Mouse (Mus musculus): Measurements from ENCODE around the gene Oxct1. TPM values are rescaled to one million over a fixed set of nuclear protein-coding genes. Genes with fewer than 3 reads are reported as not detected.

Gene Oxct1
- polyA plus RNA-seq, 1 experiment from 2014 or later, result 196 TPM

DNA sequence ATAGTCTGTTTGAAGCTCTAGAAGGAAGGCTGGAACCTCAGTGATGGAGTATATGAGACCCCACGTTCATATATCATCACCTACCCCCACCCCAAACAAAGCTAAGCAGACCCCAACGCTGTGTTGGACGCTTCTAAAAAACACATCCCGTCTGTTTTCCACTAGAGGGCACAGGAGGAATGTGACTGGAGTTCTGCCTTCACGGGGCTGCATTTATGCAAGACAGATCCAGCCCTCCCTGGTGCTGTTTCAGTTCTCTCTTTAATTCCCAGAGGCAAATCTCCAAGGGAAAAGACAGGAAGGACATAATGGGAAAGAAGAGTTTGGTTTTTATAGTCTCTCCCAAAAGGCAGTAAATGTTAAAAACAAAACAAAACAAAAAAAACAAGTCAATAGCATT lies 30.4 kb downstream of the Oxct1 start:
- Histone ChIP-seq H3K27ac (ENCODE audit: low read depth, low read length) (no peak overlapping the region), H3K4me1 (replicated peaks; ENCODE audit: control insufficient read depth, insufficient read depth, low read length) (no peaks in the 10 kb centered on the region), H3K4me3 (ENCODE audit: low read depth, low read length) (no peak overlapping the region), H3K9ac (ENCODE audit: low read length) (no peak overlapping the region), H3K27me3 (ENCODE audit: control insufficient read depth, insufficient read depth, low read length) (no peaks in the 10 kb centered on the region), H3K4me2 (ENCODE audit: low read depth, low read length, severe bottlenecking) (no peak overlapping the region), H3K9me3 (ENCODE audit: control insufficient read depth, low read length) (no peaks in the 10 kb centered on the region), H3K36me3 (ENCODE audit: control insufficient read depth, insufficient read depth, low read length) (no peaks in the 10 kb centered on the region)
- DNase-seq (ENCODE audit: low spot score) (no peak), ATAC-seq (replicated peaks; ENCODE audit: low FRiP score) (0 out of 2 replicates have a peak, but pooled peaks have one; percentile 33)
- 28% methylated on average over 5 of the region's 5 CpGs for WGBS

DNA sequence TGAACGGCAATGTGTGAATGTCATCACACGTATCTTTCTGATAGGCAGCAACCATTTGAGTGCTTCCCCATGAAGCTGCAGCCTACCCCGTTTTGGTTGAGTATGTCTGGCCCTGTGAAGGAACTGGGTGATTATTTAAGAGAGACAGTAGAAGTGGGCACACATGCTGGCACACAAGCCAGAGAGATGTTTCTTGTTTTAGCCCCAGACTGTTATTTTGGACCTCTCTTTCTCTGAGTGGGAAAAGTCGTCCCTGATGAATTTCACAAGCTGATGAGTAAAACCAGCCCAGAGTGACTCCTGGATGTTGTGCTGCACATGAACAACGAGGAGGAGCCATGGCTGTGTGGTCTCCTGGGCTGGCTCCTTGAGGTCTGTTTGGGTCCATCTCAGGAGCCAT lies 37.4 kb downstream of the Oxct1 start:
- H3K4me1 ChIP-seq (replicated peaks; ENCODE audit: control insufficient read depth, insufficient read depth, low read length), result no peaks in the 10 kb centered on the region
- no peaks in the 10 kb centered on the region; the same call in 1 of the 2 replicates for H3K36me3 ChIP-seq (ENCODE audit: control insufficient read depth, insufficient read depth, low read length)
- DNase-seq (ENCODE audit: low spot score) (no peak), ATAC-seq (replicated peaks; ENCODE audit: low FRiP score) (no peak)
- no peak overlapping the region for H3K9ac ChIP-seq (ENCODE audit: low read length)
- no peaks in the 10 kb centered on the region for H3K9me3 ChIP-seq (ENCODE audit: control insufficient read depth, low read length)
- no peaks in the 10 kb centered on the region for H3K27me3 ChIP-seq (ENCODE audit: control insufficient read depth, insufficient read depth, low read length)
- no peak overlapping the region for H3K27ac ChIP-seq (ENCODE audit: low read depth, low read length)
- 89% methylated on average over 5 of the region's 5 CpGs for WGBS
- no peak overlapping the region for H3K4me2 ChIP-seq (ENCODE audit: low read depth, low read length, severe bottlenecking)
- H3K4me3 ChIP-seq (ENCODE audit: low read depth, low read length), result no peak overlapping the region

DNA sequence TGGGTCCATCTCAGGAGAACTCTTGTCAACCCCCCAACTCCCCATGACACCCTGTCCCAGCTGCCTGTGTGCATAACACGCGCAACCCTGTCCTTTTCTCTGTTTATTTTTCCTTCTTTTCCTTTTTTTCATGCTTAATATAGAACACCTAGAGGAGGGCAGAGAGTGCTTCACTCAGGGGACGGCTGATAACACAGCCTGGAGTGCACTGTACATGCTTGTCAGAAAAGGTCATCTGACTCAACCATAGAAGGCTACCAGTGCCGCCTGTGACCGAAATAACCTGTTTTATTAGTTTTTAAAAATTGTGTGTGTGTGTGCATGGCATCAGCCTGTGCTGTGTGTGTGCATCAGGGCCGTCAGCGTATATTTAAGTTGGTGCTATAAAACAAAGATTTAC lies 37.8 kb downstream of the Oxct1 start:
- H3K27me3 ChIP-seq (ENCODE audit: control insufficient read depth, insufficient read depth, low read length), result no peaks in the 10 kb centered on the region
- no peaks in the 10 kb centered on the region for H3K4me1 ChIP-seq (replicated peaks; ENCODE audit: control insufficient read depth, insufficient read depth, low read length)
- H3K36me3 ChIP-seq (ENCODE audit: control insufficient read depth, insufficient read depth, low read length), result no peaks in the 10 kb centered on the region; the same call in 1 of the 2 replicates
- H3K4me2 ChIP-seq (ENCODE audit: low read depth, low read length, severe bottlenecking), result no peak overlapping the region
- no peaks in the 10 kb centered on the region for H3K9me3 ChIP-seq (ENCODE audit: control insufficient read depth, low read length)
- H3K27ac ChIP-seq (ENCODE audit: low read depth, low read length), result no peak overlapping the region
- H3K9ac ChIP-seq (ENCODE audit: low read length), result no peak overlapping the region
- ATAC-seq (replicated peaks; ENCODE audit: low FRiP score) (no peak), DNase-seq (ENCODE audit: low spot score) (no peak)
- H3K4me3 ChIP-seq (ENCODE audit: low read depth, low read length), result no peak overlapping the region
- WGBS, result 90% methylated on average over 7 of the region's 7 CpGs

DNA sequence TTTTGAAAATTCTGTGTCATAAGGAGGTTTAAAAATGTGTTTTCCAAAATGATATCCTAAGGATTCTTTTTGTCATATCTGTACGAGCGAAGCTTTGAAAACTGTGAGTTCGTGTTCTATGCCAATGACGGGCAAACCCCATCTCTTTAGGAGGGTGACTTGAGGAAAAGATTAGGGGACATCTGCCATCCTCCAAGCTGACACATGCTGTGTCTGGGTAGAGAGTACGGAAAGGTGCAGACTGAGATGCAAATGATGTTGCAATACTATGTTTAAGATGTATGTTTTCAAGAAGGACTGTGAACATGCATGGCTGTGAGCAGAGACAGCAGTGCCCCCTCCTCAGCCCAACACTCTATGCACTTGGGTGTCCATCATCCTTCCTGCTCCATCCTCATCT lies 38.5 kb downstream of the Oxct1 start:
- Histone ChIP-seq H3K36me3 (ENCODE audit: control insufficient read depth, insufficient read depth, low read length) (no peaks in the 10 kb centered on the region; the same call in 1 of the 2 replicates), H3K4me1 (replicated peaks; ENCODE audit: control insufficient read depth, insufficient read depth, low read length) (no peaks in the 10 kb centered on the region), H3K27me3 (ENCODE audit: control insufficient read depth, insufficient read depth, low read length) (no peaks in the 10 kb centered on the region), H3K4me2 (ENCODE audit: low read depth, low read length, severe bottlenecking) (no peak overlapping the region), H3K4me3 (ENCODE audit: low read depth, low read length) (no peak overlapping the region), H3K9ac (ENCODE audit: low read length) (no peak overlapping the region), H3K27ac (ENCODE audit: low read depth, low read length) (no peak overlapping the region), H3K9me3 (ENCODE audit: control insufficient read depth, low read length) (no peaks in the 10 kb centered on the region)
- WGBS, result 95% methylated on average over 5 of the region's 5 CpGs
- DNase-seq (ENCODE audit: low spot score) (no peak), ATAC-seq (replicated peaks; ENCODE audit: low FRiP score) (no peak)

DNA sequence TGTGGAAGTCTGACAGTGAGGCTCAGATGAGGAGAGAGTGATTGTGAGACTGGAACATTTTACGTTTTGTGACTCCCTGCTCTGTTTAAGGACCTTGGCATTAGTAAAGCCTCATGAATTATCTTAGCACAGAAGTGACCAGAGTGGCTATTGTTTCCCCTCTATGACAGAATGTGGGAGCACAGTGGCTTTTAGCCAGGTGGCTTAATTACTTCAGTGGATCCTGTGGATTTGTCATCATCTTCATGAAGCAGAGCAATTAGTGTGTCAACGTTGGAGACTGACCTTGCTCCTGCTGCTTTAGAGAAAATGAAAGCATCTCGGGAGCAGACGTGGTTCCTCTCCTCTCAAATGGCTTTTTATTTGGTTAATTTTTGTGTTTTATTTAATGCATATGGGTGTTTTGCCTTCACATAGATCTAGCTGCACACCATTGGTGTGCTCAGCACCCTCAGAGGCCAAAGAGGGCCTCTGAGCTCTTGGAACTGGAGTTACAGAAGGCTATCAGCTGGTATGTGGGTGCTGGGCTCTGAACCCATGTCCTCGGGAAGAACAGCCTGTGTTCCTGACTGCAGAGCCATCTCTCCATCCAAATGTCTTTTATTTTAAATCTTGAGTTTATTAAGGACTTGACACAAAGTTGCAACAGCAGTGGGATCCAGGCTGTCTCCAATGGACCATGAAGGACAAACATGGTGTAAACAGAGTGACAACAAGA lies 41.2 kb downstream of the Oxct1 start:
- no peak overlapping the region for H3K27ac ChIP-seq (ENCODE audit: low read depth, low read length)
- H3K27me3 ChIP-seq (ENCODE audit: control insufficient read depth, insufficient read depth, low read length), result no peaks in the 10 kb centered on the region
- H3K9me3 ChIP-seq (ENCODE audit: control insufficient read depth, low read length), result no peaks in the 10 kb centered on the region
- H3K4me2 ChIP-seq (ENCODE audit: low read depth, low read length, severe bottlenecking), result no peak overlapping the region
- 74% methylated on average over 5 of the region's 5 CpGs for WGBS
- ATAC-seq (replicated peaks; ENCODE audit: low FRiP score) (no peak), DNase-seq (ENCODE audit: low spot score) (no peak)
- no peaks in the 10 kb centered on the region for H3K4me1 ChIP-seq (replicated peaks; ENCODE audit: control insufficient read depth, insufficient read depth, low read length)
- H3K36me3 ChIP-seq (ENCODE audit: control insufficient read depth, insufficient read depth, low read length), result no peaks in the 10 kb centered on the region; the same call in 1 of the 2 replicates
- H3K9ac ChIP-seq (ENCODE audit: low read length), result no peak overlapping the region
- H3K4me3 ChIP-seq (ENCODE audit: low read depth, low read length), result no peak overlapping the region

DNA sequence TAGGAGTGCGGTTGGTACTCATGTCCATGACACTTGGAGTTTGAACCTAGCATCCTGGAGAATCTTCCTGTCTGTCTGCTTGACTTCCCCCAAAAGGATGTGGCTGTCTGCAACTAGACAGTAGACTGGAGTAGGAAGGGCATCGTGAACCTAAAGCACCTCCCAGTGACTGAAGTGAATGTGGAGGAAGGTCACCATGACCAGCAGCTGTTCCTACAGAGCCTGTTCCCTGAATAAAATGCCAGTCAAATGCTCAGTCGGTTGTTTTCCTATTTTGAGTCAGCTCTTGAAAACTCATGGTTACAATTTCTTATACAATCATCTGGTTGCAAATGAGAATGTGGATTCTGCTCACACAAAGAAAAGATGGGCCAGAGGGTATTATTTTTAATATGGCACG lies 51.8 kb downstream of the Oxct1 start:
- Histone ChIP-seq H3K27me3 (ENCODE audit: control insufficient read depth, insufficient read depth, low read length) (no peaks in the 10 kb centered on the region), H3K4me2 (ENCODE audit: low read depth, low read length, severe bottlenecking) (no peak overlapping the region), H3K36me3 (ENCODE audit: control insufficient read depth, insufficient read depth, low read length) (no peaks in the 10 kb centered on the region), H3K4me3 (ENCODE audit: low read depth, low read length) (no peak overlapping the region), H3K4me1 (replicated peaks; ENCODE audit: control insufficient read depth, insufficient read depth, low read length) (no peaks in the 10 kb centered on the region), H3K9me3 (ENCODE audit: control insufficient read depth, low read length) (no peaks in the 10 kb centered on the region), H3K27ac (ENCODE audit: low read depth, low read length) (no peak overlapping the region), H3K9ac (ENCODE audit: low read length) (no peak overlapping the region)
- DNase-seq (ENCODE audit: low spot score) (no peak), ATAC-seq (replicated peaks; ENCODE audit: low FRiP score) (no peak)
- 95% methylated on average over 4 of the region's 4 CpGs for WGBS

DNA sequence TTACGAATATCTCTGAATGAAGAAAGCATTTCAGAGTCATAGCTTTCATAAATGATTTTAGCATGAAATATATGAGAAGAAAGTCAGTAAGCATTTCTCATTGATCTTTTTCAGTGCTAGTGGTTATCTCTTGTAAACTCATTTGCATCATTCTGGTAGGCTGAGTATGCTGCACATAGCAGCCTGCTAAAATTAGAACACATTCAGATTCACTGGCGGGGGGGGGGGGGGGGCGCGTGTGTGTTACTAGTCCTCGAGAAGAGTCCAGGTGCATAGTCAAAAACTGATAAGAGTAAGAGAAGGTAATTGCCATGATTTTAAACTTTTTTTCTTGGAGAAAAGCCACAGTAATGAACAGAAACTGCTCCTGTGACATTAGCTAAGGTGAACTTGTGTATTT lies 52.6 kb downstream of the Oxct1 start:
- no peak overlapping the region for H3K27ac ChIP-seq (ENCODE audit: low read depth, low read length)
- no peak overlapping the region for H3K4me3 ChIP-seq (ENCODE audit: low read depth, low read length)
- no peaks in the 10 kb centered on the region for H3K27me3 ChIP-seq (ENCODE audit: control insufficient read depth, insufficient read depth, low read length)
- no peak for ATAC-seq (replicated peaks; ENCODE audit: low FRiP score)
- WGBS, result 92% methylated on average over 5 of the region's 5 CpGs
- no peaks in the 10 kb centered on the region for H3K36me3 ChIP-seq (ENCODE audit: control insufficient read depth, insufficient read depth, low read length)
- no peak for DNase-seq (ENCODE audit: low spot score)
- H3K4me1 ChIP-seq (replicated peaks; ENCODE audit: control insufficient read depth, insufficient read depth, low read length), result no peaks in the 10 kb centered on the region
- no peak overlapping the region for H3K9ac ChIP-seq (ENCODE audit: low read length)
- no peaks in the 10 kb centered on the region for H3K9me3 ChIP-seq (ENCODE audit: control insufficient read depth, low read length)
- no peak overlapping the region for H3K4me2 ChIP-seq (ENCODE audit: low read depth, low read length, severe bottlenecking)

DNA sequence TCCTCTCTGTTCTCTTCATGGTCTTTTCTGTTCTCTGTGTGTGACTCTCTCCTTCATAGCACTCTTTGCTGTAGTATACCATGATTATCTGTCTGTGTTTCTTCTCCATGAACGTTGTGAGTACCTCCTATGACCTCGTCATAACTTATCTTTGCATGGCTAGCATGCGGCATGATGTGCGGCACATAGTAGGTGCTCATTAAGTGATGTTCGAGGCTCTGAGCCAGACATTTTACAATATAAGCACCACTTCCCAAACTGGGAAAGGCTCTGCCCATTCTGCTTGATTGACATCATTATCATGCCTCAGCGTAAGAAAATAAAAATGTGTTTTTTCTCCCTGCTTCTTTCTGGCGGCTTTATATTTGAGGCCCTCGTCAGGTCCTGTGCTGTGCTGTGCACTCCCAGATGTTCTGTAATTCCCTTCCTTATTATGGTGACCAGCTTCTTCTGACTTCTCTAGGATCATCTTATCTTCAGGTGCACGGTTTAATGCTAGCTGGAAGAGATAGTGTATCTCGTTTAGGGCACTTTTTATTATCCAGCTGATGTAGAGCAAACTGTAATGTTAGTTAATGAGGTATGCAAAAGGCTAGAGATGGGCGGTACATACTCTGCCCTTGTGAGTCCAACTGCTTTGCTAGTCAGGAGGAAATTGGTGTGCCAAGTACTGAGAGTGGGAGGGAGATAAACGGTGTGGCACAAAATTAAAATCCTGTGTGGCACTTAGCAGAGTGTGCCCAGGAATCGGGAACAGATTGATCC lies 53.4 kb downstream of the Oxct1 start:
- WGBS, result 89% methylated on average over 13 of the region's 13 CpGs
- no peak for ATAC-seq (replicated peaks; ENCODE audit: low FRiP score)
- H3K4me3 ChIP-seq (ENCODE audit: low read depth, low read length), result no peak overlapping the region

More for the DNA sequence above, 53.4 kb downstream of the Oxct1 start:
- no peak overlapping the region for H3K9ac ChIP-seq (ENCODE audit: low read length)
- H3K27me3 ChIP-seq (ENCODE audit: control insufficient read depth, insufficient read depth, low read length), result no peaks in the 10 kb centered on the region
- no peak overlapping the region for H3K4me2 ChIP-seq (ENCODE audit: low read depth, low read length, severe bottlenecking)
- no peak for DNase-seq (ENCODE audit: low spot score)
- no peak overlapping the region for H3K27ac ChIP-seq (ENCODE audit: low read depth, low read length)
- H3K4me1 ChIP-seq (replicated peaks; ENCODE audit: control insufficient read depth, insufficient read depth, low read length), result no peaks in the 10 kb centered on the region
- no peaks in the 10 kb centered on the region for H3K36me3 ChIP-seq (ENCODE audit: control insufficient read depth, insufficient read depth, low read length)
- H3K9me3 ChIP-seq (ENCODE audit: control insufficient read depth, low read length), result no peaks in the 10 kb centered on the region

Data from forebrain, embryonic 11.5 days (tissue).